Mouse (Mus musculus) neural tube, embryonic 15.5 days (tissue): ENCODE data around the gene Mbd4. TPM values are rescaled to one million over a fixed set of nuclear protein-coding genes. Genes with fewer than 3 reads are reported as not detected.

ENCODE experiments used
- ATAC-seq: fragments of 200-750 bp; cut with Nextera tagmentation; 2 replicates; pipeline ENCODE4 v1.8.0; 2017; ENCODE audit warnings: mild to moderate bottlenecking, moderate TSS enrichment, moderate library complexity; ENCODE audit not compliant: low FRiP score
- H3K27ac ChIP-seq: fragments of 300-500 bp; sonication (generic); replicated peaks from 2 replicates; pipeline ENCODE4 v1.5.1; 2015; ENCODE audit warnings: mild to moderate bottlenecking, inconsistent platforms
- H3K27me3 ChIP-seq: fragments of 300-500 bp; sonication (generic); replicated peaks from 2 replicates; pipeline ENCODE4 v1.6.1; 2015; ENCODE audit warnings: inconsistent platforms
- H3K36me3 ChIP-seq: fragments of 300-500 bp; sonication (generic); 2 replicates; pipeline ENCODE4 v1.6.1; 2015; ENCODE audit warnings: inconsistent platforms
- H3K4me1 ChIP-seq: fragments of 300-500 bp; sonication (generic); 2 replicates; pipeline ENCODE4 v1.6.1; 2015; ENCODE audit warnings: inconsistent platforms
- H3K4me2 ChIP-seq: fragments of 300-500 bp; sonication (generic); 2 replicates; pipeline ENCODE4 v1.6.1; 2015; ENCODE audit warnings: inconsistent platforms, mild to moderate bottlenecking, moderate library complexity
- H3K4me3 ChIP-seq: fragments of 300-500 bp; sonication (generic); replicated peaks from 2 replicates; pipeline ENCODE4 v1.5.1; 2015; ENCODE audit warnings: mild to moderate bottlenecking, inconsistent platforms
- H3K9ac ChIP-seq: fragments of 300-500 bp; sonication (generic); replicated peaks from 2 replicates; pipeline ENCODE4 v1.6.1; 2015; ENCODE audit warnings: mild to moderate bottlenecking, inconsistent platforms
- H3K9me3 ChIP-seq: fragments of 300-500 bp; sonication (generic); replicated peaks from 2 replicates; pipeline ENCODE4 v1.6.1; 2016; ENCODE audit warnings: inconsistent platforms
- WGBS: fragments of 180-500 bp; shearing (Covaris S2); methylation state at CpG from one replicate; pipeline ENCODE4 v1.1.7; 2015; ENCODE audit warnings: mixed read lengths; 5-methylcytosine and 5-hydroxymethylcytosine counted together
- polyA plus RNA-seq: library from polyadenylated mRNA; unstranded; fragments of >200 nt; fragmentation: Nextera tagmentation; extraction: Ambion mirVana; gene quantifications from 2 replicates; pipeline ENCODE4 v1.2.1, GENCODE M21; 2015

Gene Mbd4
- polyA plus RNA-seq, 1 experiment from 2014 or later = 10.4 TPM

- peak overlapping the region; percentile 93 for H3K9ac ChIP-seq
- peak overlapping the region; percentile 90 for H3K4me3 ChIP-seq
- peaks cover 31% of the 10 kb centered on the region for H3K4me1 ChIP-seq
- H3K27me3 ChIP-seq = no peaks in the 10 kb centered on the region
- ATAC-seq = no peak
- WGBS = 3% methylated on average over 15 of the region's 15 CpGs
- H3K36me3 ChIP-seq = peaks cover 44% of the 10 kb centered on the region
- H3K9me3 ChIP-seq = no peaks in the 10 kb centered on the region
- H3K27ac ChIP-seq = peak overlapping the region; percentile 95
- H3K4me2 ChIP-seq = peak overlapping the region; percentile 87
These were observed 45.5 kb downstream of the Mbd4 start for GRCm38 (mm10) chr6:115807464-115808195.

- H3K27ac ChIP-seq = no peak overlapping the region
- H3K36me3 ChIP-seq = peaks cover 72% of the 10 kb centered on the region
- H3K4me2 ChIP-seq = no peak overlapping the region
- H3K27me3 ChIP-seq = no peaks in the 10 kb centered on the region
- H3K9me3 ChIP-seq = no peaks in the 10 kb centered on the region
- ATAC-seq = no peak
- no peak overlapping the region for H3K9ac ChIP-seq
- peaks cover 31% of the 10 kb centered on the region for H3K4me1 ChIP-seq
- WGBS = 62% methylated on average over 10 of the region's 10 CpGs
- no peak overlapping the region for H3K4me3 ChIP-seq
These were observed 48.6 kb downstream of the Mbd4 start for GRCm38 (mm10) chr6:115804432-115805192.

- ATAC-seq = 0 out of 2 replicates have a peak, but pooled peaks have one; percentile 35
- H3K4me1 ChIP-seq = peaks cover 31% of the 10 kb centered on the region
- H3K9me3 ChIP-seq = no peaks in the 10 kb centered on the region
- WGBS = 42% methylated on average over 16 of the region's 16 CpGs
- peaks cover 81% of the 10 kb centered on the region for H3K36me3 ChIP-seq
- H3K27me3 ChIP-seq = no peaks in the 10 kb centered on the region
- 0 out of 2 replicates have a peak overlapping the region, but pooled peaks have one; percentile 18 for H3K27ac ChIP-seq
- H3K9ac ChIP-seq = no peak overlapping the region
- no peak overlapping the region for H3K4me2 ChIP-seq
- H3K4me3 ChIP-seq = no peak overlapping the region
These were observed 49.4 kb downstream of the Mbd4 start for GRCm38 (mm10) chr6:115803541-115804382.

- 96% methylated on average over 3 of the region's 3 CpGs for WGBS
- no peak for ATAC-seq
- H3K9me3 ChIP-seq = no peaks in the 10 kb centered on the region
- no peak overlapping the region for H3K9ac ChIP-seq
- peaks cover 20% of the 10 kb centered on the region for H3K4me1 ChIP-seq
- H3K4me3 ChIP-seq = no peak overlapping the region
- no peaks in the 10 kb centered on the region for H3K27me3 ChIP-seq
- H3K27ac ChIP-seq = no peak overlapping the region
- H3K4me2 ChIP-seq = no peak overlapping the region
- H3K36me3 ChIP-seq = peaks cover 94% of the 10 kb centered on the region
These were observed 51.4 kb downstream of the Mbd4 start for GRCm38 (mm10) chr6:115801811-115802210.

GRCm38 (mm10) chr6:115792691-115793215, 60.4 kb downstream of the Mbd4 start:
- Histone ChIP-seq H3K4me3 (no peak overlapping the region), H3K27me3 (no peaks in the 10 kb centered on the region), H3K27ac (no peak overlapping the region), H3K9ac (no peak overlapping the region), H3K9me3 (no peaks in the 10 kb centered on the region), H3K36me3 (peaks cover 93% of the 10 kb centered on the region), H3K4me1 (0 out of 2 replicates have a peak, but pooled peaks cover 4% of the 10 kb centered on the region), H3K4me2 (no peak overlapping the region)
- no peak for ATAC-seq
- 90% methylated on average over 21 of the region's 21 CpGs for WGBS

- Histone ChIP-seq H3K4me1 (0 out of 2 replicates have a peak, but pooled peaks cover 4% of the 10 kb centered on the region), H3K27ac (no peak overlapping the region), H3K4me2 (no peak overlapping the region), H3K36me3 (peaks cover 93% of the 10 kb centered on the region), H3K9ac (no peak overlapping the region), H3K9me3 (no peaks in the 10 kb centered on the region), H3K4me3 (no peak overlapping the region), H3K27me3 (no peaks in the 10 kb centered on the region)
- 87% methylated on average over 34 of the region's 34 CpGs for WGBS
- ATAC-seq = no peak
These were observed 61.1 kb downstream of the Mbd4 start for GRCm38 (mm10) chr6:115791842-115792686.

- Histone ChIP-seq H3K27me3 (no peaks in the 10 kb centered on the region), H3K4me1 (0 out of 2 replicates have a peak, but pooled peaks cover 4% of the 10 kb centered on the region), H3K36me3 (peaks cover 93% of the 10 kb centered on the region), H3K4me2 (no peak overlapping the region), H3K9ac (no peak overlapping the region), H3K9me3 (no peaks in the 10 kb centered on the region), H3K4me3 (no peak overlapping the region), H3K27ac (no peak overlapping the region)
- 86% methylated on average over 10 of the region's 10 CpGs for WGBS
- ATAC-seq = no peak
These were observed 62.2 kb downstream of the Mbd4 start for GRCm38 (mm10) chr6:115791016-115791415.

Other genes with a start within 250 kb of the Mbd4 start
- gene Raf1, start 176.7 kb downstream of the Mbd4 start, polyA plus RNA-seq = 116 and 125 TPM in 2 replicates
- gene Tmem40, start 91.0 kb downstream of the Mbd4 start, polyA plus RNA-seq = 1.6 and 1.8 TPM in 2 replicates
- 9.8 and 12.2 TPM in 2 replicates for gene Cand2, start 78.8 kb downstream of the Mbd4 start, polyA plus RNA-seq
- gene Rpl32, start 44.6 kb downstream of the Mbd4 start, polyA plus RNA-seq = 1,019 and 1,216 TPM in 2 replicates
- gene Efcab12, start 15.0 kb downstream of the Mbd4 start, polyA plus RNA-seq = 2.7 and 3.0 TPM in 2 replicates
- 28.2 and 30.1 TPM in 2 replicates for gene Ift122, start 99 bp upstream of the Mbd4 start, polyA plus RNA-seq
- gene Rho, start 78.4 kb upstream of the Mbd4 start, polyA plus RNA-seq = 2.0 and 2.1 TPM in 2 replicates
- gene H1foo, start 91.6 kb upstream of the Mbd4 start, polyA plus RNA-seq = not detected in 2 replicates
- gene Plxnd1, start 141.6 kb upstream of the Mbd4 start, polyA plus RNA-seq = 8.8 and 9.8 TPM in 2 replicates